Mouse (Mus musculus) E14TG2a.4 (cell line): ENCODE measurements at regions not wholly inside any gene's neighbourhood (a gene's known extent, or its start where the extent isn't known, plus 50 kb on each side); places are given as distances from the start of the nearest gene placed in this dataset.
"Not testable (repeated sequence)": the region's sequence is repeated elsewhere in the genome, so short reads cannot be mapped to it uniquely, and the experiment has no call there.

ENCODE experiments used
- CTCF ChIP-seq: conservative IDR thresholded peaks from 2 replicates; pipeline ENCODE4 v1.5.1; 2014; ENCODE audit warnings: low read length
- NANOG ChIP-seq: IDR thresholded peaks from 2 replicates; pipeline ENCODE4 v1.6.1; 2014; ENCODE audit warnings: borderline replicate concordance, low read length, mixed read lengths

DNA sequence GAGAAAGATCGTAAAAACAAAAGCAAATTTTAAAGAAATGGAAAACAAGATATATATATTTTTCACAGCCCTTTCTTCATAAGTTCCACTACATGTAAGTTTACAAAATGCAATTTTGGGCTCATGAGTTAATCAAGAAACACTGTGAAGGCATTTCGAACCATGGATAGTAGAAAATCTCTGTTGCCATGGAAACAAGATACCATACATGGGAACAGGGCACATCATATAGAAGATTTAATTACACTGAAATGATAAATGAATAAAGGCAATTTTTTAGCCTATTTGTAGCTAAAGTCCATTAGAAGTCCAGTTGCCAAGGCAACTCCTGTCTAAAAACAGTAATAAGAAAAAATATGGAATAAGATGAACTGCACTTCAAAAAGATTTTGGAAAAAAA lies 484.2 kb upstream of the Igfbp7 start:
- not testable (repeated sequence) for TF ChIP-seq CTCF, NANOG
